Mouse (Mus musculus): ENCODE results near the gene Pcnx4. TPM values are rescaled to one million over a fixed set of nuclear protein-coding genes. Genes with fewer than 3 reads are reported as not detected.

The Pcnx4 gene
- total and polyA plus RNA-seq, 2 experiments from 2014 or later, result 21.3 to 22.7 TPM

DNA sequence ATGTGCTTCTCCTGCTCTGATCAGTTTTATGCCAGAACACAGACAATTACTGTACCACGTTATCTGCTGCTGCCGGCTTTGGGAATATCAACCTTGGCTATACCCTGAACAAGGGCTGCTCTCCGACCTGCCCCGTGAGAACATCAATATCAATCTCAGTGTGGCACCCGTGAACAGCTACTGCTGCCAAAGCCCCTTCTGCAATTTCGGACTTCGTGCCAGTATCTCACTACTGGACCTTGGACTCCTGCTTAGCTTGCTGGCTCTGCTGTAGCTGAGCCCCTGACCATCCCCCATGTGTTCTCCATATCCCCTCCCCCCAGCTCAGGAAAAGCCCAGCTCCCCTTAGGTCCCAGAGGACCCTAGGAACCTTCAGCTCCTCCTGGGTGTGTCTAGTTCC is 84.7 kb downstream of the Pcnx4 start:
- ATAC-seq (ENCODE audit: low FRiP score) (no peak), DNase-seq (ENCODE audit: low spot score) (no peak)
- TF ChIP-seq CTCF (IDR thresholded peaks at IDR 0.05), result no peak
- Histone ChIP-seq H3K9ac (replicated peaks; ENCODE audit: low read length, poor library complexity, severe bottlenecking) (no peak overlapping the region), H3K4me1 (ENCODE audit: insufficient read depth, low read length) (no peaks in the 10 kb centered on the region), H3K27ac (ENCODE audit: low read depth, low read length) (no peak overlapping the region), H3K4me2 (ENCODE audit: low read depth, low read length, poor library complexity, severe bottlenecking) (no peak overlapping the region), H3K27me3 (ENCODE audit: insufficient read depth, low read length) (no peaks in the 10 kb centered on the region), H3K9me3 (ENCODE audit: low read length) (no peaks in the 10 kb centered on the region), H3K36me3 (ENCODE audit: insufficient read depth, low read length) (no peaks in the 10 kb centered on the region), H3K4me3 (ENCODE audit: low read depth, low read length) (no peak overlapping the region)
- 94% methylated on average over 7 of the region's 7 CpGs for WGBS

DNA sequence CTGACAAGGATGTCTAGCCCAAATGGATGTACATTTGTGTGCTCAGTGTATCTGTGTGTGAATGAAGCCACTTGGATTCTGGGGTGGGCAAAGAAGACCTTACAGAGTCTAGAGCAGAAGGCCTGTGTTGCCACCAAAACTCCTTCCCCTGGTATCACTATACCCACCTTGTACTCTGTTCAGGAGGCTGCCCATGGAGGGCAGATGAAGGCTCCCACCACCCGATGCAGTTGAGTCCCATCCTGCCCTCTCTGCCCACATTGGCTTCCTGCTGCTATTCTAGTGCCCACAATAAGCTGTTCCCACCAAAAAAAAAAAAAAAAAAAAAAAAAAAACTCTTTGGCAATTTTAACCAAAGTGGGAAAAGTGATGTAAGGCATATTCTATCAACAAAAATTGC is 85.3 kb downstream of the Pcnx4 start:
- ATAC-seq (ENCODE audit: low FRiP score) (no peak), DNase-seq (ENCODE audit: low spot score) (no peak)
- Histone ChIP-seq H3K4me3 (ENCODE audit: low read depth, low read length) (no peak overlapping the region), H3K4me1 (ENCODE audit: insufficient read depth, low read length) (no peaks in the 10 kb centered on the region), H3K27ac (ENCODE audit: low read depth, low read length) (no peak overlapping the region), H3K4me2 (ENCODE audit: low read depth, low read length, poor library complexity, severe bottlenecking) (no peak overlapping the region), H3K9me3 (ENCODE audit: low read length) (no peaks in the 10 kb centered on the region), H3K27me3 (ENCODE audit: insufficient read depth, low read length) (no peaks in the 10 kb centered on the region), H3K9ac (replicated peaks; ENCODE audit: low read length, poor library complexity, severe bottlenecking) (no peak overlapping the region), H3K36me3 (ENCODE audit: insufficient read depth, low read length) (no peaks in the 10 kb centered on the region)
- WGBS, result 92% methylated on average over 1 of the region's 1 CpGs
- no peak for TF ChIP-seq CTCF (IDR thresholded peaks at IDR 0.05)

- 82% methylated on average over 5 of the region's 5 CpGs for WGBS
- Histone ChIP-seq H3K9me3 (ENCODE audit: low read length) (no peaks in the 10 kb centered on the region), H3K27ac (ENCODE audit: low read depth, low read length) (no peak overlapping the region), H3K4me3 (ENCODE audit: low read depth, low read length) (no peak overlapping the region), H3K4me1 (ENCODE audit: insufficient read depth, low read length) (no peaks in the 10 kb centered on the region), H3K4me2 (ENCODE audit: low read depth, low read length, poor library complexity, severe bottlenecking) (no peak overlapping the region), H3K9ac (replicated peaks; ENCODE audit: low read length, poor library complexity, severe bottlenecking) (no peak overlapping the region), H3K27me3 (ENCODE audit: insufficient read depth, low read length) (no peaks in the 10 kb centered on the region), H3K36me3 (ENCODE audit: insufficient read depth, low read length) (no peaks in the 10 kb centered on the region)
- ATAC-seq (ENCODE audit: low FRiP score), result no peak
- no peak for TF ChIP-seq CTCF (IDR thresholded peaks at IDR 0.05)
- DNase-seq (ENCODE audit: low spot score), result no peak
Observed at GRCm38 (mm10) chr12:72622853-72623496, 86.8 kb downstream of the Pcnx4 start.

GRCm38 (mm10) chr12:72628751-72629150 is 92.6 kb downstream of the Pcnx4 start:
- Histone ChIP-seq H3K4me2 (ENCODE audit: low read depth, low read length, poor library complexity, severe bottlenecking) (no peak overlapping the region), H3K9me3 (ENCODE audit: low read length) (no peaks in the 10 kb centered on the region), H3K36me3 (ENCODE audit: insufficient read depth, low read length) (no peaks in the 10 kb centered on the region), H3K27me3 (ENCODE audit: insufficient read depth, low read length) (no peaks in the 10 kb centered on the region), H3K9ac (replicated peaks; ENCODE audit: low read length, poor library complexity, severe bottlenecking) (no peak overlapping the region), H3K27ac (ENCODE audit: low read depth, low read length) (no peak overlapping the region), H3K4me3 (ENCODE audit: low read depth, low read length) (no peak overlapping the region), H3K4me1 (ENCODE audit: insufficient read depth, low read length) (no peaks in the 10 kb centered on the region)
- DNase-seq (ENCODE audit: low spot score) (no peak), ATAC-seq (ENCODE audit: low FRiP score) (no peak)
- no peak for TF ChIP-seq CTCF (IDR thresholded peaks at IDR 0.05)
- WGBS, result 96% methylated on average over 7 of the region's 7 CpGs

Other genes with a start within 250 kb of the Pcnx4 start
- gene Rtn1, start 127.3 kb upstream of the Pcnx4 start, total RNA-seq (2014; rRNA removed), result 1,958 and 2,696 TPM in 2 replicates
- 3,970 and 4,135 TPM in 2 replicates for gene Rtn1, start 127.3 kb upstream of the Pcnx4 start, polyA plus RNA-seq (2015; fragmentation: Nextera tagmentation; extraction: Ambion mirVana)
- gene Lrrc9, start 94.5 kb upstream of the Pcnx4 start, total RNA-seq (2014; rRNA removed), result 3.3 and 6.3 TPM in 2 replicates
- gene Lrrc9, start 94.5 kb upstream of the Pcnx4 start, polyA plus RNA-seq (2015; fragmentation: Nextera tagmentation; extraction: Ambion mirVana), result 3.1 and 3.2 TPM in 2 replicates
- not detected in 2 replicates for gene Gm4756, start 113.3 kb downstream of the Pcnx4 start, total RNA-seq (2014; rRNA removed)
- not detected in 2 replicates for gene Gm4756, start 113.3 kb downstream of the Pcnx4 start, polyA plus RNA-seq (2015; fragmentation: Nextera tagmentation; extraction: Ambion mirVana)
- 10.5 and 12.3 TPM in 2 replicates for gene Dhrs7, start 128.5 kb downstream of the Pcnx4 start, total RNA-seq (2014; rRNA removed)
- 26.3 and 28.5 TPM in 2 replicates for gene Dhrs7, start 128.5 kb downstream of the Pcnx4 start, polyA plus RNA-seq (2015; fragmentation: Nextera tagmentation; extraction: Ambion mirVana)
- 170 and 198 TPM in 2 replicates for gene Ppm1a, start 221.1 kb downstream of the Pcnx4 start, total RNA-seq (2014; rRNA removed)
- gene Ppm1a, start 221.1 kb downstream of the Pcnx4 start, polyA plus RNA-seq (2015; fragmentation: Nextera tagmentation; extraction: Ambion mirVana), result 70.6 and 79.3 TPM in 2 replicates